Mouse (Mus musculus) kidney, embryonic 16.5 days (tissue): ENCODE results near the gene AI413582. TPM values are rescaled to one million over a fixed set of nuclear protein-coding genes. Genes with fewer than 3 reads are reported as not detected.

Experiments used
- ATAC-seq: fragments of 200-750 bp; cut with Nextera tagmentation; 2 replicates; pipeline ENCODE4 v1.8.0; 2017; ENCODE audit warnings: moderate TSS enrichment; ENCODE audit not compliant: low FRiP score, low TSS enrichment
- H3K27ac ChIP-seq: fragments of 300-500 bp; sonication (generic); 2 replicates; pipeline ENCODE4 v1.5.1; 2014; ENCODE audit warnings: low read length
- H3K27me3 ChIP-seq: fragments of 300-500 bp; sonication (generic); 2 replicates; pipeline ENCODE4 v1.6.1; 2014; ENCODE audit warnings: low read length, control low read depth, mixed read lengths; ENCODE audit not compliant: insufficient read depth
- H3K36me3 ChIP-seq: fragments of 300-500 bp; sonication (generic); 2 replicates; pipeline ENCODE4 v1.6.1; 2014; ENCODE audit warnings: low read length, control low read depth, mixed read lengths; ENCODE audit not compliant: insufficient read depth
- H3K4me1 ChIP-seq: fragments of 300-500 bp; sonication (generic); 2 replicates; pipeline ENCODE4 v1.6.1; 2014; ENCODE audit warnings: low read length, control low read depth, mixed read lengths; ENCODE audit not compliant: insufficient read depth
- H3K4me2 ChIP-seq: fragments of 300-500 bp; sonication (generic); replicated peaks from 2 replicates; pipeline ENCODE4 v1.6.1; 2014; ENCODE audit warnings: low read depth, low read length
- H3K4me3 ChIP-seq: fragments of 300-500 bp; sonication (generic); 2 replicates; pipeline ENCODE4 v1.5.1; 2014; ENCODE audit warnings: mild to moderate bottlenecking, low read length
- H3K9ac ChIP-seq: fragments of 300-500 bp; sonication (generic); replicated peaks from 2 replicates; pipeline ENCODE4 v1.6.1; 2014; ENCODE audit warnings: low read length
- H3K9me3 ChIP-seq: fragments of 300-500 bp; sonication (generic); 2 replicates; pipeline ENCODE4 v1.6.1; 2016; ENCODE audit warnings: low read length, control low read depth
- WGBS: fragments of 180-500 bp; shearing (Covaris S2); extraction: QIAGEN DNeasy Blood & Tissue Kit; methylation state at CpG from one replicate; pipeline ENCODE4 v1.1.7; 2014; 5-methylcytosine and 5-hydroxymethylcytosine counted together
- polyA plus RNA-seq: library from polyadenylated mRNA; unstranded; fragments of >200 nt; fragmentation: Nextera tagmentation; extraction: Ambion mirVana; gene quantifications from 2 replicates; pipeline ENCODE4 v1.2.1, GENCODE M21; 2015

Gene AI413582
- polyA plus RNA-seq, 1 experiment from 2014 or later, result 23.4 TPM

GRCm38 (mm10) chr17:27568228-27568627 is 2.7 kb upstream of the AI413582 start:
- Histone ChIP-seq H3K27me3 (no peaks in the 10 kb centered on the region), H3K9me3 (no peaks in the 10 kb centered on the region), H3K4me2 (no peak overlapping the region), H3K4me1 (peaks cover 17% of the 10 kb centered on the region), H3K36me3 (0 out of 2 replicates have a peak, but pooled peaks cover 3% of the 10 kb centered on the region), H3K4me3 (no peak overlapping the region), H3K9ac (no peak overlapping the region), H3K27ac (no peak overlapping the region)
- 91% methylated on average over 5 of the region's 5 CpGs for WGBS
- no peak for ATAC-seq

- Histone ChIP-seq H3K27me3 (no peaks in the 10 kb centered on the region), H3K36me3 (peaks cover 13% of the 10 kb centered on the region), H3K4me3 (peak overlapping the region; percentile 56), H3K27ac (no peak overlapping the region), H3K4me1 (peaks cover 17% of the 10 kb centered on the region), H3K9me3 (no peaks in the 10 kb centered on the region), H3K4me2 (peak overlapping the region; percentile 76), H3K9ac (peak overlapping the region; percentile 58)
- under 1% methylated on average over 13 of the region's 13 CpGs for WGBS
- ATAC-seq, result no peak
Observed at GRCm38 (mm10) chr17:27565942-27566267, 349 bp upstream of the AI413582 start.

- peaks cover 19% of the 10 kb centered on the region for H3K4me1 ChIP-seq
- peak overlapping the region; percentile 76 for H3K4me2 ChIP-seq
- 12% methylated on average over 20 of the region's 20 CpGs for WGBS
- no peaks in the 10 kb centered on the region for H3K27me3 ChIP-seq
- H3K9ac ChIP-seq, result peak overlapping the region; percentile 58
- peak overlapping the region; percentile 1; the same call in 1 of the 2 replicates for H3K27ac ChIP-seq
- ATAC-seq, result no peak
- no peaks in the 10 kb centered on the region for H3K9me3 ChIP-seq
- peak overlapping the region; percentile 56 for H3K4me3 ChIP-seq
- H3K36me3 ChIP-seq, result peaks cover 13% of the 10 kb centered on the region
Observed at GRCm38 (mm10) chr17:27564391-27565162, 979 bp downstream of the AI413582 start.

GRCm38 (mm10) chr17:27563771-27564244 is 1.7 kb downstream of the AI413582 start:
- H3K9me3 ChIP-seq, result no peaks in the 10 kb centered on the region
- H3K4me2 ChIP-seq, result no peak overlapping the region
- no peak overlapping the region for H3K4me3 ChIP-seq
- no peak overlapping the region for H3K9ac ChIP-seq
- 62% methylated on average over 7 of the region's 7 CpGs for WGBS
- ATAC-seq, result no peak
- H3K27me3 ChIP-seq, result no peaks in the 10 kb centered on the region
- H3K36me3 ChIP-seq, result peaks cover 13% of the 10 kb centered on the region
- peaks cover 25% of the 10 kb centered on the region for H3K4me1 ChIP-seq
- no peak overlapping the region for H3K27ac ChIP-seq

- no peak overlapping the region for H3K4me2 ChIP-seq
- WGBS, result 57% methylated on average over 10 of the region's 11 CpGs
- no peak overlapping the region for H3K9ac ChIP-seq
- H3K9me3 ChIP-seq, result no peaks in the 10 kb centered on the region
- no peak overlapping the region for H3K4me3 ChIP-seq
- H3K27me3 ChIP-seq, result no peaks in the 10 kb centered on the region
- ATAC-seq, result no peak
- no peak overlapping the region for H3K27ac ChIP-seq
- peaks cover 40% of the 10 kb centered on the region for H3K4me1 ChIP-seq
- peaks cover 13% of the 10 kb centered on the region for H3K36me3 ChIP-seq
Observed at GRCm38 (mm10) chr17:27561809-27562526, 3.6 kb downstream of the AI413582 start.

GRCm38 (mm10) chr17:27560926-27561480 is 4.6 kb downstream of the AI413582 start:
- no peak overlapping the region for H3K4me3 ChIP-seq
- H3K9me3 ChIP-seq, result no peaks in the 10 kb centered on the region
- H3K4me2 ChIP-seq, result no peak overlapping the region
- no peak overlapping the region for H3K27ac ChIP-seq
- no peak for ATAC-seq
- H3K4me1 ChIP-seq, result peaks cover 37% of the 10 kb centered on the region
- H3K36me3 ChIP-seq, result peaks cover 13% of the 10 kb centered on the region
- no peaks in the 10 kb centered on the region for H3K27me3 ChIP-seq
- no peak overlapping the region for H3K9ac ChIP-seq
- 85% methylated on average over 13 of the region's 13 CpGs for WGBS

GRCm38 (mm10) chr17:27559596-27559995 is 6.0 kb downstream of the AI413582 start:
- 70% methylated on average over 10 of the region's 12 CpGs for WGBS
- H3K4me3 ChIP-seq, result no peak overlapping the region
- no peaks in the 10 kb centered on the region for H3K9me3 ChIP-seq
- H3K4me1 ChIP-seq, result peaks cover 44% of the 10 kb centered on the region
- peaks cover 13% of the 10 kb centered on the region for H3K36me3 ChIP-seq
- H3K27me3 ChIP-seq, result no peaks in the 10 kb centered on the region
- no peak for ATAC-seq
- no peak overlapping the region for H3K27ac ChIP-seq
- peak overlapping the region; percentile 92; the same call in 1 of the 2 replicates for H3K4me2 ChIP-seq
- H3K9ac ChIP-seq, result no peak overlapping the region

- Histone ChIP-seq H3K9me3 (no peaks in the 10 kb centered on the region), H3K9ac (peak overlapping the region; percentile 51), H3K4me3 (peak overlapping the region; percentile 80), H3K27me3 (no peaks in the 10 kb centered on the region), H3K4me1 (peaks cover 46% of the 10 kb centered on the region), H3K36me3 (peaks cover 13% of the 10 kb centered on the region), H3K4me2 (peak overlapping the region; percentile 92), H3K27ac (peak overlapping the region; percentile 32; the same call in 1 of the 2 replicates)
- WGBS, result 14% methylated on average over 5 of the region's 5 CpGs
- no peak for ATAC-seq
Observed at GRCm38 (mm10) chr17:27558845-27559244, 6.7 kb downstream of the AI413582 start.

GRCm38 (mm10) chr17:27557927-27558661 is 7.5 kb downstream of the AI413582 start:
- Histone ChIP-seq H3K9me3 (no peaks in the 10 kb centered on the region), H3K4me3 (peak overlapping the region; percentile 80), H3K27ac (peak overlapping the region; percentile 96), H3K4me2 (peak overlapping the region; percentile 92), H3K4me1 (peaks cover 47% of the 10 kb centered on the region), H3K36me3 (peaks cover 9% of the 10 kb centered on the region), H3K27me3 (no peaks in the 10 kb centered on the region), H3K9ac (peak overlapping the region; percentile 92)
- no peak for ATAC-seq
- 7% methylated on average over 14 of the region's 14 CpGs for WGBS
